Mouse (Mus musculus) stomach, postnatal 0 days (tissue): Measurements from ENCODE around the gene Tuba1b.

ENCODE experiments used
- CTCF ChIP-seq: IDR thresholded peaks from 2 replicates; pipeline ENCODE4 v1.5.1; 2016; ENCODE audit warnings: antibody characterized with exemption, low read depth, mild to moderate bottlenecking, moderate library complexity
- EP300 ChIP-seq: optimal IDR thresholded peaks from 2 replicates; pipeline ENCODE3; 2016; ENCODE audit warnings: antibody characterized with exemption

DNA sequence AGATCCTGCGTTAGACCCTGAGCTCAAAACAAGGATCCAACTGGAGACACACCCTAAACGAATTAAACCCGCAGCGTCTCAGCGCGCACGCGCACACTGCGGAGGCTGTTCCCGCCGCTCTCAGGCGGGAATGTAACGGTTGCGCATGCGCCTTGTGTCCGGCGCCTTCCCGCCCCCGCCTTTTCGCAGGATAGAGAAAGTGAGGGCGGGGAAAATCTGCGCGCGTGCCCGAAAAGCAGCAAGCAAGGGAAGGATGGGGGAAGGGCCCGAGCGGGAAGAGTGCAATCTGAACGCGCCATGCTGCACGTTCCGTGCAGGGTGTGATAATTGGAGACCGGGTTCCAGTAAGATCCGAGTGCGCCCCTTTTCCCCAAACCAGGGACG, 540 bp downstream of the Tuba1b start:
- TF ChIP-seq EP300 (no peak), CTCF (no peak; the same call in 1 of the 2 replicates)
